Mouse (Mus musculus) kidney, postnatal 4 days (tissue): ENCODE measurements at regions not wholly inside any gene's neighbourhood (a gene's known extent, or its start where the extent isn't known, plus 50 kb on each side); places are given as distances from the start of the nearest gene placed in this dataset.

Source experiments
- DNase-seq, 2 experiments: peaks; one replicate each; pipeline ENCODE4 v3.0.0; 2021; ENCODE audit warnings: mixed read lengths in 2 of 2

GRCm38 (mm10) chr4:30776816-30777442 lies 1187.0 kb upstream of the Map3k7 start:
- DNase-seq, result no peak

- no peak for DNase-seq
Measured at GRCm38 (mm10) chr4:30781649-30782048, 1182.2 kb upstream of the Map3k7 start.

DNA sequence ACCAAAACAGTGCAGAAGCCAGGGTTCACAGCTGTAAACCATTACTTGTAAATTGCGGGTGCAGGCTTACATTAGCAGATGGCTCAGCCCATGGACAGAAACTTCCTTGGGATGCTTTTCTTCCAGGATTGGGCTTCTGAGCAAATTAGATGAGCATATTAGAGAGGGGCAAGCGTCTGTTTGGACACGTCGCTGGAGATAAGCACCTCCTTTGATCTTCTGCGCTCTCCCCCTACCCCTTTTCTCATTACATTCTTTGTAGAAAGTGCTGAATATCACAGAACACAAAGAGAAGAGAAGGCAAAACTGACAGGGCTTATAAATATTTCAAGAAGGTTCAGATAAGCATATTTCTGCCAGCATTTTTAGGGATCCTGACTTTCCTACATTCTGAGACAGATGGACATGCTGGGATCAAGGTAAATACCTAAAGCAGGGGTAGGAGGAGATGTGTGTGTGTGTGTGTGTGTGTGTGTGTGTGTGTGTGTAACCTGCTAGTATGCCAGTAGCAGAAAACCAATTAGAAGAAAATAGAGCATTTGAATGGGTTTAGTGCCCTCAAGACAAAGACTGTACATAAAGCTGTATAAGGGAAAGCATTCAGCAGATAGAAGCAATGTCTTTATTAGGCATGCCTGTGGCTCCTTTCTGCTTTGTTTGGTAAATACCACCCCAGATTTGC lies 1173.8 kb upstream of the Map3k7 start:
- DNase-seq, result no peak

GRCm38 (mm10) chr4:30809798-30810197 lies 1154.1 kb upstream of the Map3k7 start:
- no peak for DNase-seq

DNA sequence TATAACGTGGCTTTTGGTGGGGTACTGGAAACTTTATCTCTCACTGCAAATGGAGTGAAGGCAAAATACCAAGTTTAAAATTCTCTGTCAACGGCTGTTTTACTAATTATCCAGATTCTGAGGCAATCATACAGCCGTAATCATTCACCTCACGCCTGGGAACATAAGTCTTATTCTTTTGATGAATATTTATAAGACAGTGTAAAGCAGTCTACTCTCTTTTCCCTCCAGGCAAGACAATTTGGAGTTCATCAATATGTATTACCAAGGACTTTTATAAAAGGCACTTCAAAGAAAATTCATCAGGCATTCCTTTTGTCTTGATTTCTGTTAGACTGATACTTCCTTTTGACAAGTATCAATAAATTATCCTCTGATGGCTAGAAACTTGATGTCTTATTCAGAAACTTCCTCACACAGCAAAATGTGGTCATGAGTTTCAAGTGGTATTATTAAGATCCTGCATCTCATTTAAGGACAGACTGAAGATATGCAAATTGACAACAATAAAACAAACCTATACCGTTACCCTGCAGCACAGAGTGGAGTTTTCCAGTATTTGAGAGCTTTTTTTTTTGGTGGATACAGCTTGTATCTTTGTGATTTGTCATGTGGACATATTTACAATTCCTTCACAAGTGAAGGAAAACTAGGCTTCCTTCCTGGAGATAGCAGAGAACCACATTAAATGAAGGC lies 1108.4 kb upstream of the Map3k7 start:
- DNase-seq, result no peak

DNA sequence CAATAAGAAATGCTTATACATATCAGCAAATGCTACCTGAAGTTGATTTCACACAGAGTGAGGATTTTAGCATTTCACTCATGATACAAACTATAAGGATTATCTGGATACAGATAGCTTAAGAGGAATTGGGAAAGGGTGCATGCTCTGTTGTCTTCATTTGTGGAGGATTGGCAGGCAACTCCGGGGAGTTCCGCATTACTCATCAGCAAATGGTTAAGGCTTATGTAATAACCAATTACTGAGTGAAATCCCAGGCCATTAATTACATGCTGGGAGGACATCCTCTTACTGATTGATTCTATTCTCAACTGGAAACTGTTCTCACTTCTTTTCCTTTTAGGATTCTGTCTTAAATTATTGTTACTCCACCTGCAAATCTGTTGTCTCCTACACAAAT lies 1058.9 kb upstream of the Map3k7 start:
- DNase-seq, result no peak

DNA sequence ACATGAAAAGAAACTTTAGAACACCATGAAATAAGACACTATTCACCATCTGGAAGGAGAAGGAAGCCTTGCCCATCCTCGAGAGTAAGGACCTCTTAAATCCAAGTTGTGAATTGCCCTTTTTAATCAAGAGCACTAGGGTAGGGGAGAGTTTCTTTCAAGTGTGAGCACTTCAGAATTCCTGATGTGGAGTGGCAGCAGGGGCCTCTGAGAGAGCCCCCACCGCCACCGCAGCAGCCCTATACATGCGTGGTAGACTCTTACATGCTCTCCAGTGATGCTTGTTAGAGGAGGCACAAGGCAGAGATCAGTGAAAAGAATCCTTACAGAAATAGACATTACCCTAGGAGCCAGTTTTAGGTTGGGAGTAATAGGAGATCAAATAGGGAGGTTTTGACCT lies 1041.0 kb upstream of the Map3k7 start:
- DNase-seq, result no peak

- DNase-seq, result no peak
Measured at GRCm38 (mm10) chr4:30932358-30932757, 1031.5 kb upstream of the Map3k7 start.

- no peak for DNase-seq
Measured at GRCm38 (mm10) chr4:30933030-30933987, 1030.6 kb upstream of the Map3k7 start.

GRCm38 (mm10) chr4:30983611-30984010 lies 980.3 kb upstream of the Map3k7 start:
- no peak for DNase-seq

- DNase-seq, result no peak
Measured at GRCm38 (mm10) chr4:31012006-31012405, 951.9 kb upstream of the Map3k7 start.

- no peak for DNase-seq
Measured at GRCm38 (mm10) chr4:31052077-31052677, 911.7 kb upstream of the Map3k7 start.

DNA sequence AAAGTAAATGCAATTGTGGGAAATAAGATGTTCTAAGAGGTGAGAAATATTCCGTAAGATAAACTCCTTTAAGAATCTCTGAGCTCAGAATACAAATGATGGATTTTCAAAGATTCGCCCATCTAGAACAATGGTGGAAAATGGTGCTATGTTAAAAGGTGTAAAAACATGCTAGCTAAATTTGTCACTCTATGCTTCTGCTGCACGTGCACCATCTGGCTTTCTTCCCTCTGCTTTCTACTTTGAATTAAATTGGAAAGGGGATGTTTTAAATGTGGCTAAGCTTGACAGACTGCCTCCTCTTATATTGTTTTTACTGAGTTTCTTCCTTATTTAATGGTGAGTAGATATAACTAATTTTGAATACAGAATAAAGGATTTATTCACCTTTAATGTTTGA lies 887.7 kb upstream of the Map3k7 start:
- no peak for DNase-seq

GRCm38 (mm10) chr4:31121586-31121985 lies 842.3 kb upstream of the Map3k7 start:
- DNase-seq, result peak in 1 of 2 experiments; percentile 1

DNA sequence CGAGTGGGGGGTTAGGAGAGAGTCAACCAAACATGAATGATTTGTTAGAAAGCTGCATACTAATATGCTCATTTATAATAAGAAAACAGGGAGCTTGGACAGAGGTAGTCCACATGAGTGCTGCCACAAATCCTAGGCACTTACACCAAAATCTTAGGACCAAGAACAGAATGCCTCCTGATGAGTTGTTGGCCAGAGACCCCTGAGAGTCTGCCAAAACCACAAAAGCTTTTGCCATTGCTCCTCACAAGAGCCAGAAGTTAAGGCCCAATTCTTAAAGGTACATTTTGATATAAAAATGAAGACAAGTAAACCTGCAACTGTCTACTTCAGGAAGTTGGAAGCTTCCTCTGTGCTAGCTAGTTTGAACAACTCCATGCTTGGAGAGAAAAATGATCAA lies 820.7 kb upstream of the Map3k7 start:
- DNase-seq, result no peak

DNA sequence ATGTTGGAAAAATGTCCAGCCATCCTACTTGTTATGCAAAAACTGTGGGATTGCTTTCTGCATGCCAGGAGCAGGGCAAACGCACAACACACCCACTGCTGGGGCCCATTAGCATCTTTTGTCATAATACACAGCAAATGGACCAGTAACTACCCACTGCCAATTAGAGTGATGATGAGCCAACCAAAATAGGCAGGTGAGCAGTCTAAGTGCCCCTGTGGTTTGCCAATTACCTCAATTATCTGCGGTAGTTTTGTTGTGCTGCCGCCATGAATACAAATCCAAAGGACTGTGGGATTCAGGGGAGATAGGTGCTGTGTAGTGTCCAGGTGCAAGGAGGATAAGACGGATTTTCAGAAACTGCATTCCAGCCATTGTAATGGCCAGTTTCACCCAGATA lies 796.5 kb upstream of the Map3k7 start:
- no peak for DNase-seq

DNA sequence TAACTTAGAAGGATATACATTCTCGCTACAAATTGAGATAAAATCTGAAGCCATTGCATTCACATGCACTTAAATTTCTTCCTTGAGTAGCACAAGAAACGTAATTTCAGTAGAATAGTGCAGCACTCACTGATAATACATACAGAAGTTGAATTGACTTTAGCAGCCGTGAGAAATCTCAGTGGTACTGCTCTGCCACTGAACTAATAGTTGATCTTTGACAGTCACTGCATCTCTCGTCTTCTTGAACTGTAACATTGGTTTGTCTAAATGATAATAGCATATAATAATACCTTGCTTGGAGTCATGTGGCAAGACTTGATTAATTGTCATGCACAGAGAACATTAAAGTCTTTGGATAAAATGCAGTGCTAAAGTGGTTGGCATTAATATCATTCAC lies 795.5 kb upstream of the Map3k7 start:
- no peak for DNase-seq

- DNase-seq, result no peak
Measured at GRCm38 (mm10) chr4:31171190-31171589, 792.7 kb upstream of the Map3k7 start.

DNA sequence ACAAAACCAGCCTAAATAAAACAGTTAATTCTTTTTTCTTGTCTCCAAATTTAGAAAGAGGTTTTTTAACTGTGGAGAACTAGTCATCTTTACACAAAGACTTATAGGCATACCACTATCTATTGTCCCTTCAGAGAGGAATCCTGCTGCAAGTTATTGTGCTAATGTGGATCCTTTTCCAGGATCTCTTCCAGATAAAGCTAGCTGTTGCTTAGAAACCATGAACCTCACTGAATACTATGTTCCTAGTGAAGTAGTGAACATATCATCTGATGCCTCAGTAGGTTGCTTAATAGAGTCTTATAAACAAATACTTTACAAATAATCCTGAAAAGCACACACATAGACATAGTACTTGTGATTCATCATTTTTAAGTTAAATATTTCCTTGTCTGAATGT lies 766.0 kb upstream of the Map3k7 start:
- DNase-seq, result no peak

DNA sequence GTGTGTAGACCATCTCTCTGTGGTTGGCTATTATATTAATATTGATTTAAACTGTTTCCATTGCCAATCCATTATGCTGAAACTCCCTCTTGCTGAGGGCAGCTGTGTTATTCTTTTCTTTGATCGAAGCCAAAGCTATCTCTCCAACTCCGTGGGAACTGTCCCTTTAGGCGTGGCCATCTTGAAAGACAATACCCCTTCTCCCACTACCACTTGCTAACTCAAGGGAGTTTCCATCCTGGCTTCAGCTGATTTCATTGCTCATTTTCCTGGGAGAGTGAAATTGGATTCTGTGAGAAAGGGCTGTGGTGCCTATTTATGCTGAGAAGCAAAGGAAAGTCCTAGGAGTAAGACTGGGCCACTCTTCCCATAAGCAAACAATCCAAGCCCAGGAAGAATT lies 760.6 kb upstream of the Map3k7 start:
- no peak for DNase-seq

DNA sequence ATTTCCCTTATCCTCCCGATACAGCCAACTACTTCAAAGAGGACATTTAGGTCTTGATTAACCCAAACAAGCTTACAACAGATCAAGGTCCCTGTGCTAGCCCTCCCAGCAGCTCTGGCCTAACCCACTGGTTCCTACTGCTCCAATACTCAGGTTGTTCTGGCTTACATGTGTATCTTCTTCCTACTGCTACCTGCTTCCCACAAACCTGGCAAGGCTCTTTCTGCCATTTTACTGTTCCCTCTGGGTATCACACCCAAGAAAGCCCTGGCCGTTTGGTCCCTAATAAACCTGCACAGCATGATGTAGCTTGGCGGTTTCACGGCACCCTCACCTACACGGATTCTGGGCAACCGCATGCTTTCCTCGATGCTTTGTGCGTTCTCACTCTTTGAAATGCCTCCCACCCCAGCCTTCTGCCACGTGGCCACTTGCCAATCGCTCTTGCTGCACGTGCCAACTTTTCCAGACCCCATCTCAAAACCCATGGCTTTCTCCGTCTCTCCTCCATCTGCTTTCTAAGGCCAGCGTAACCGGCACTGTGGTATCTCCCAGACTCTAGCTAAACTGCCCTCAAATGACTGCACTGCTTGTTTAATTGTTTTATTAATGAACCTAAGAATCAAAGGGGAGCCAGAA lies 758.4 kb upstream of the Map3k7 start:
- DNase-seq, result no peak

- no peak for DNase-seq
Measured at GRCm38 (mm10) chr4:31225741-31226140, 738.2 kb upstream of the Map3k7 start.
